Mouse (Mus musculus) brain, embryonic 14.5 days (tissue): ENCODE measurements around the gene Ddx28. TPM values are rescaled to one million over a fixed set of nuclear protein-coding genes. Genes with fewer than 3 reads are reported as not detected.

ENCODE experiments used
- DNase-seq: peaks from one replicate; pipeline ENCODE4 v3.0.0-alpha.2; 2011; ENCODE audit warnings: low read depth
- CTCF ChIP-seq: fragments of 200-500 bp; IDR thresholded peaks from 2 replicates; pipeline ENCODE4 v1.5.1; 2012; ENCODE audit warnings: inconsistent platforms, mild to moderate bottlenecking, moderate library complexity, borderline replicate concordance; ENCODE audit not compliant: insufficient read depth, insufficient read length; ENCODE audit errors: extremely low read depth
- POLR2A ChIP-seq: fragments of 200-500 bp; IDR thresholded peaks from 2 replicates; pipeline ENCODE4 v1.6.1; 2012; ENCODE audit warnings: mild to moderate bottlenecking, inconsistent platforms, borderline replicate concordance; ENCODE audit not compliant: poor library complexity, insufficient read depth, insufficient read length, severe bottlenecking; ENCODE audit errors: extremely low read depth
- polyA plus RNA-seq: library from polyadenylated mRNA; depleted of rRNA; stranded (reverse); fragments of >200 nt; gene quantifications from 2 replicates; pipeline ENCODE4 v1.2.3, GENCODE M21; 2012; rRNA removed

Gene Ddx28
- polyA plus RNA-seq: 16.5 and 17.8 TPM in 2 replicates

GRCm38 (mm10) chr8:106011643-106011986, at the start of gene Ddx28:
Gene Ddx28 (minus strand): TSS chr8:106011882.
- DNase-seq: no peak
- TF ChIP-seq POLR2A (no peak), CTCF (no peak)

DNA sequence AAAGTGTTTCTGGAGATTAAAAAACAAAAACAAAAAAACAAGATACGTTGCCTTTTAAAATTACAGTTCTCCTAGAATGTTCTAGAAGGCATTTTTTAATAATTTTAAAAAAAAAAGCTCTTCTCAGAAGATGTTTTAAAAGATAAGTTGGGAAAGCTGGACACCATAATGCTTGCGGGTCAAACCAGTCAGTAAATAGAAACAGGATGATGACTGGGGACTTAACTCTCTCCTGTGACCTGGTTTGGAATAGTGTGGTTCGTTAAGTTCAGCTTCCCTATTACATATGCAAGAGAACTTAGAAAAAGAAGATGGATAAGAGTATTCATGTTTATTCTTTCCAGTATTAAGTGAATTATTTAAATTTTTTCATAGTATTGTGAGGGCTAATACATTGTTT, 48.8 kb upstream of the Ddx28 start:
- DNase-seq: peak; percentile 11

DNA sequence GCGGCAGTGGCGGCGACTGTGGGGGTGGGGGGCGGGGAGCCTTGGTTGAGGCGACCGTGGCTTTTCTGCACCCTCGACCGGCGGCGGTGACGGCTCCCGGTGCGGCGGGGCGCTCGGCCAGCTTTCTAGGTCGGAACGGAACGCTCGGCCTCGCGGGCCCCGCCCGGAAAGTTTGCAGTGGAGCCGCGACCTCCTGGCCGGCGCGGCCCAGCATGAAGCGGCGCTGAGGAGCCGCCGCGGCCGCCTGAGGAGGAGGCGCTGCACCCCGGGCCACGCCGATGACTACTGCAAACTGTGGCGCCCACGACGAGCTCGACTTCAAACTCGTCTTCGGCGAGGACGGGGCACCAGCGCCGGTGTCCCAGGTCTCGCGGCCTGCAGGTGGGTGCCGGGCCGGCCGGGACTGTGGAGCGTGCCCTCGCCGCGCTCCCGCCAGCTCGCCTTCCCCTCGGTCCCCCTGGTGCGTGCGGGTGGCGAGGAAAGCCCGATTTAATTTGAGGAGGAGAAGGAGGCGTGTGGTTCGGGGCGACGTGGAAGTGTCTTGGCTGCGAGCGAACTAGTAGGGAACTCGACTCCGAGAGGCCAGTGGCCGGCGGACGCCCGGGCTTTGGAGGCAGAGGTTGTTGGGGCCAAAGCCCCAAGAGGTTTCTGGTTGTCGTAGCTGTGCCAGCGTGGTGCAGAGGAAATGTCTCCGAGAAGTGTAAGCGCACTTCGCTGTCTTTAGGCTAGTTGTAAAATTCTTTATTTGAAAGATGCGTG, 48.1 kb upstream of the Ddx28 start:
- DNase-seq: peak; percentile 74
- TF ChIP-seq CTCF (no peak), POLR2A (peak; percentile 76)

More for the DNA sequence above, 48.8 kb upstream of the Ddx28 start:
- TF ChIP-seq POLR2A (no peak), CTCF (no peak)

GRCm38 (mm10) chr8:106058731-106059612, 47.3 kb upstream of the Ddx28 start, which contains the start of gene Nfatc3:
Gene Nfatc3 (plus strand): TSS chr8:106058840.
- DNase-seq: peak; percentile 99
- TF ChIP-seq POLR2A (no peak), CTCF (no peak)

- no peak for DNase-seq
- TF ChIP-seq POLR2A (no peak), CTCF (no peak)
Measured at GRCm38 (mm10) chr8:106056455-106056982, 44.8 kb upstream of the Ddx28 start.

- TF ChIP-seq POLR2A (no peak), CTCF (no peak)
- DNase-seq: peak; percentile 30
Measured at GRCm38 (mm10) chr8:106055038-106055437, 43.4 kb upstream of the Ddx28 start.

GRCm38 (mm10) chr8:106054190-106054811, 42.6 kb upstream of the Ddx28 start:
- no peak for DNase-seq
- TF ChIP-seq POLR2A: no peak
- no peak for TF ChIP-seq CTCF

DNA sequence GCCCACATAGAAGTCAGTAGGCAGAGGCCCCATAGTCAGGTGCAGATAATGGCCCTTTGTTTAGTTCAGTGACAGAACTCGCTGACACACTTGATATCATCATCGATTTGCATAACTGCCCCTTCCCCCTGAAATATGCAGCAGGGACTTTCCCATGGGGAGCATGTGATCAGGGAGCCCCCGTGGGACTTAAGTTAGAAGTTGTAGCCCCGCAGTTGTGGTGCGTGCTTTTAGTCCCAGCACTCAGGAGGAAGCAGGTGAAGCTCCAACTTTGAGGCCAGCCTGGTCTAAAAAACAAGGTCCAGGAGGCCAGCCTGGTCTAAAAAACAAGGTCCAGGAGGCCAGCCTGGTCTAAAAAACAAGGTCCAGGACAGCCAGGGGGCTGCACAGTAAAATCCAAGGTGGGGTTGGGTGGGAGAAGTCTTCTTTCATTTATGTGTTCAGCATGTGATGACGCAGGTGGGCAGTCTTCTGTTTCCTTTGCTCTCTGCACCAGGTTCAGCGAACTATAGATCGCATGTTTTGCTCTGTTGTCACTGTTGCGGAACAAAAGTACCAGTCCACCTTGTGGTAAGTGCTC, 40.9 kb upstream of the Ddx28 start:
- no peak for DNase-seq
- TF ChIP-seq POLR2A: no peak
- no peak for TF ChIP-seq CTCF

DNA sequence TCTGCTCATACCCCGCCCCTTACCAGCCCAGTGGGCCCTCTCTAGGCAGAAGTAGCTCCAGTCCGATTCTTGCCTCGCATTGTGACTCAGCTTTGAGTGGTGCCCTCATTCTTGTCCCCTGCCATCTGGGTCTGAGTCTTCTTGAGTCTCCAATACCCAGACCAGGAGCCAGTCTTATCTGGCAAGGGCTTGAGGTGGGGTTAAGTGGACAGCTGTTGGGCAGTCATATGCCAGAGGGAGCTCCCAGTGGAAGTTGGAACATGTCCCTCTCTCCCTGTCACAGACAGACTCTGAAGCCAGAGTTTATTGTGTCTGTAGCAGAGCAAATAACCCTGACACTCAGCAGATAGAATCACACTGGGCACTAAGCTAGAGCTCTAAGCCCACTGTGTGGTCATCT, 39.4 kb upstream of the Ddx28 start:
- TF ChIP-seq CTCF (no peak), POLR2A (no peak)
- DNase-seq: no peak

GRCm38 (mm10) chr8:106049840-106050239, 38.2 kb upstream of the Ddx28 start:
- no peak for DNase-seq
- no peak for TF ChIP-seq POLR2A
- TF ChIP-seq CTCF: no peak

GRCm38 (mm10) chr8:106047854-106048630, 36.4 kb upstream of the Ddx28 start:
- TF ChIP-seq POLR2A (no peak), CTCF (no peak)
- no peak for DNase-seq
